Mouse (Mus musculus) forebrain, embryonic 10.5 days (tissue): ENCODE results near the gene Atp6v1f. TPM values are rescaled to one million over a fixed set of nuclear protein-coding genes. Genes with fewer than 3 reads are reported as not detected.

Experiments used
- DNase-seq: peaks from one replicate; pipeline ENCODE4 v3.0.0-alpha.2; 2017; ENCODE audit warnings: low spot score; ENCODE audit errors: extremely low spot score
- H3K27ac ChIP-seq: fragments of 300-500 bp; sonication (generic); 2 replicates; pipeline ENCODE4 v1.5.1; 2016; ENCODE audit warnings: mild to moderate bottlenecking
- H3K27me3 ChIP-seq: fragments of 300-500 bp; sonication (generic); 2 replicates; pipeline ENCODE4 v1.6.1; 2016; ENCODE audit warnings: mild to moderate bottlenecking; ENCODE audit not compliant: poor library complexity, severe bottlenecking
- H3K36me3 ChIP-seq: fragments of 300-500 bp; sonication (generic); replicated peaks from 2 replicates; pipeline ENCODE4 v1.6.1; 2016; ENCODE audit warnings: mild to moderate bottlenecking, moderate library complexity
- H3K4me1 ChIP-seq: fragments of 300-500 bp; sonication (generic); 2 replicates; pipeline ENCODE4 v1.6.1; 2016
- H3K4me3 ChIP-seq: fragments of 300-500 bp; sonication (generic); 2 replicates; pipeline ENCODE4 v1.5.1; 2016; ENCODE audit warnings: mild to moderate bottlenecking, moderate library complexity
- H3K9me3 ChIP-seq: fragments of 300-500 bp; sonication (generic); 2 replicates; pipeline ENCODE4 v1.6.1; 2016; ENCODE audit warnings: mild to moderate bottlenecking, moderate library complexity
- WGBS: fragments of 180-500 bp; shearing (Covaris S2); methylation state at CpG from one replicate; pipeline ENCODE4 v1.1.7; 2016; 5-methylcytosine and 5-hydroxymethylcytosine counted together
- polyA plus RNA-seq: library from polyadenylated mRNA; unstranded; fragments of >200 nt; fragmentation: Nextera tagmentation; extraction: Ambion mirVana; gene quantifications from 2 replicates; pipeline ENCODE4 v1.2.1, GENCODE M21; 2016

The Atp6v1f gene
- polyA plus RNA-seq, 1 experiment from 2014 or later = 200 TPM

GRCm38 (mm10) chr6:29434911-29435691 is 32.4 kb upstream of the Atp6v1f start:
- H3K36me3 ChIP-seq = no peaks in the 10 kb centered on the region
- H3K27ac ChIP-seq = peak overlapping the region; percentile 80
- H3K9me3 ChIP-seq = no peaks in the 10 kb centered on the region
- peaks cover 64% of the 10 kb centered on the region for H3K4me1 ChIP-seq
- WGBS = 7% methylated on average over 13 of the region's 13 CpGs
- H3K4me3 ChIP-seq = peak overlapping the region; percentile 59
- H3K27me3 ChIP-seq = peaks cover 66% of the 10 kb centered on the region
- peak; percentile 30 for DNase-seq

GRCm38 (mm10) chr6:29435940-29436451 is 31.5 kb upstream of the Atp6v1f start:
- peak overlapping the region; percentile 80 for H3K27ac ChIP-seq
- H3K4me3 ChIP-seq = peak overlapping the region; percentile 59
- H3K27me3 ChIP-seq = peaks cover 57% of the 10 kb centered on the region
- no peak for DNase-seq
- H3K9me3 ChIP-seq = no peaks in the 10 kb centered on the region
- no peaks in the 10 kb centered on the region for H3K36me3 ChIP-seq
- peaks cover 61% of the 10 kb centered on the region for H3K4me1 ChIP-seq
- 9% methylated on average over 6 of the region's 6 CpGs for WGBS

GRCm38 (mm10) chr6:29436461-29436934 is 31.0 kb upstream of the Atp6v1f start:
- Histone ChIP-seq H3K4me3 (peak overlapping the region; percentile 59), H3K27ac (peak overlapping the region; percentile 80), H3K9me3 (no peaks in the 10 kb centered on the region), H3K36me3 (no peaks in the 10 kb centered on the region), H3K27me3 (peaks cover 52% of the 10 kb centered on the region), H3K4me1 (peaks cover 58% of the 10 kb centered on the region)
- peak; percentile 36 for DNase-seq
- 3% methylated on average over 11 of the region's 11 CpGs for WGBS

GRCm38 (mm10) chr6:29439251-29439650 is 28.3 kb upstream of the Atp6v1f start:
- Histone ChIP-seq H3K4me1 (peaks cover 31% of the 10 kb centered on the region), H3K27me3 (peaks cover 25% of the 10 kb centered on the region), H3K36me3 (no peaks in the 10 kb centered on the region), H3K9me3 (no peaks in the 10 kb centered on the region), H3K27ac (no peak overlapping the region), H3K4me3 (no peak overlapping the region)
- WGBS = 76% methylated on average over 4 of the region's 4 CpGs
- no peak for DNase-seq

GRCm38 (mm10) chr6:29439789-29440188 is 27.7 kb upstream of the Atp6v1f start:
- 90% methylated on average over 6 of the region's 6 CpGs for WGBS
- no peaks in the 10 kb centered on the region for H3K9me3 ChIP-seq
- H3K4me3 ChIP-seq = no peak overlapping the region
- H3K4me1 ChIP-seq = peaks cover 25% of the 10 kb centered on the region
- no peaks in the 10 kb centered on the region for H3K36me3 ChIP-seq
- peaks cover 20% of the 10 kb centered on the region for H3K27me3 ChIP-seq
- H3K27ac ChIP-seq = no peak overlapping the region
- DNase-seq = no peak

GRCm38 (mm10) chr6:29444773-29445172 is 22.7 kb upstream of the Atp6v1f start:
- Histone ChIP-seq H3K27me3 (no peaks in the 10 kb centered on the region), H3K27ac (no peak overlapping the region), H3K4me3 (no peak overlapping the region), H3K9me3 (no peaks in the 10 kb centered on the region), H3K4me1 (no peaks in the 10 kb centered on the region), H3K36me3 (peaks cover 6% of the 10 kb centered on the region)
- WGBS = 76% methylated on average over 11 of the region's 11 CpGs
- DNase-seq = peak; percentile 33

GRCm38 (mm10) chr6:29445354-29445753 is 22.2 kb upstream of the Atp6v1f start:
- Histone ChIP-seq H3K27me3 (no peaks in the 10 kb centered on the region), H3K4me1 (no peaks in the 10 kb centered on the region), H3K9me3 (no peaks in the 10 kb centered on the region), H3K27ac (no peak overlapping the region), H3K4me3 (no peak overlapping the region), H3K36me3 (peaks cover 6% of the 10 kb centered on the region)
- no peak for DNase-seq
- 92% methylated on average over 7 of the region's 7 CpGs for WGBS

GRCm38 (mm10) chr6:29449858-29450257 is 17.7 kb upstream of the Atp6v1f start:
- Histone ChIP-seq H3K4me1 (no peaks in the 10 kb centered on the region), H3K9me3 (no peaks in the 10 kb centered on the region), H3K27ac (no peak overlapping the region), H3K4me3 (no peak overlapping the region), H3K27me3 (no peaks in the 10 kb centered on the region), H3K36me3 (peaks cover 6% of the 10 kb centered on the region)
- DNase-seq = no peak
- WGBS = 36% methylated on average over 4 of the region's 4 CpGs

- 91% methylated on average over 6 of the region's 6 CpGs for WGBS
These were observed 16.9 kb upstream of the Atp6v1f start for GRCm38 (mm10) chr6:29450667-29451066.

GRCm38 (mm10) chr6:29461502-29461901 is 6.0 kb upstream of the Atp6v1f start:
- H3K36me3 ChIP-seq = no peaks in the 10 kb centered on the region
- no peak for DNase-seq
- 70% methylated on average over 7 of the region's 7 CpGs for WGBS
- no peaks in the 10 kb centered on the region for H3K9me3 ChIP-seq
- no peaks in the 10 kb centered on the region for H3K4me1 ChIP-seq
- no peak overlapping the region for H3K27ac ChIP-seq
- no peaks in the 10 kb centered on the region for H3K27me3 ChIP-seq
- H3K4me3 ChIP-seq = no peak overlapping the region

More at GRCm38 (mm10) chr6:29450667-29451066, 16.9 kb upstream of the Atp6v1f start:
- Histone ChIP-seq H3K36me3 (peaks cover 6% of the 10 kb centered on the region), H3K27ac (no peak overlapping the region), H3K9me3 (no peaks in the 10 kb centered on the region), H3K27me3 (no peaks in the 10 kb centered on the region), H3K4me3 (no peak overlapping the region), H3K4me1 (no peaks in the 10 kb centered on the region)
- no peak for DNase-seq

- Histone ChIP-seq H3K27ac (no peak overlapping the region), H3K9me3 (no peaks in the 10 kb centered on the region), H3K4me1 (peaks cover 5% of the 10 kb centered on the region), H3K36me3 (no peaks in the 10 kb centered on the region), H3K4me3 (no peak overlapping the region), H3K27me3 (no peaks in the 10 kb centered on the region)
- WGBS = 82% methylated on average over 3 of the region's 3 CpGs
- DNase-seq = no peak
These were observed 4.1 kb upstream of the Atp6v1f start for GRCm38 (mm10) chr6:29463388-29463787.

GRCm38 (mm10) chr6:29468851-29469250 is 1.3 kb downstream of the Atp6v1f start:
- Histone ChIP-seq H3K9me3 (no peaks in the 10 kb centered on the region), H3K27me3 (peaks cover 10% of the 10 kb centered on the region; the same call in 1 of the 2 replicates), H3K4me3 (peak overlapping the region; percentile 79), H3K36me3 (peaks cover 23% of the 10 kb centered on the region), H3K27ac (no peak overlapping the region), H3K4me1 (peaks cover 18% of the 10 kb centered on the region)
- 91% methylated on average over 3 of the region's 3 CpGs for WGBS
- no peak for DNase-seq

GRCm38 (mm10) chr6:29471137-29471536 is 3.6 kb downstream of the Atp6v1f start, which contains the start of gene Atp6v1fnb:
Atp6v1fnb (plus strand) TSS chr6:29471437.
- no peak within 1 kb of the TSS for H3K4me3 ChIP-seq
- WGBS = 98% methylated on average over 4 of the region's 4 CpGs
- H3K27me3 ChIP-seq = peaks cover 29% of the 10 kb centered on the region
- no peak for DNase-seq
- H3K27ac ChIP-seq = no peak within 1 kb of the TSS
- H3K36me3 ChIP-seq = peaks cover 23% of the 10 kb centered on the region
- peaks cover 28% of the 10 kb centered on the region for H3K4me1 ChIP-seq
- H3K9me3 ChIP-seq = no peaks in the 10 kb centered on the region
